Mouse (Mus musculus): ENCODE measurements around the gene Pdxk.

GRCm38 (mm10) chr10:78486871-78487270, 22.1 kb upstream of the Pdxk start:
- no peak for TF ChIP-seq POLR2A (IDR thresholded peaks at IDR 0.05; ENCODE audit: extremely low read depth, insufficient read depth, low read length)
- no peak for TF ChIP-seq CTCF (IDR thresholded peaks at IDR 0.05; ENCODE audit: extremely low read depth, insufficient read depth, low read length)
